Mouse (Mus musculus): ENCODE measurements around the gene Gm10912.

Gene Gm10912

GRCm38 (mm10) chr2:104114898-104115297 is 49.3 kb downstream of the Gm10912 start:
- DNase-seq (ENCODE audit: low read depth, low spot score) = no peak
